Mouse (Mus musculus): ENCODE measurements around the gene Nhsl1. TPM values are rescaled to one million over a fixed set of nuclear protein-coding genes. Genes with fewer than 3 reads are reported as not detected.

The Nhsl1 gene
- 1 to 10 TPM; 4.0 to 4.3 TPM for total RNA-seq (2021)
- long read RNA-seq, experiment 1: 0 reads
- long read RNA-seq, experiment 2, partial matches to known transcripts: 0 of 1 reads
- long read RNA-seq, experiment 2, other reads (novel, unspliced or antisense): 1 of 1 reads

DNA sequence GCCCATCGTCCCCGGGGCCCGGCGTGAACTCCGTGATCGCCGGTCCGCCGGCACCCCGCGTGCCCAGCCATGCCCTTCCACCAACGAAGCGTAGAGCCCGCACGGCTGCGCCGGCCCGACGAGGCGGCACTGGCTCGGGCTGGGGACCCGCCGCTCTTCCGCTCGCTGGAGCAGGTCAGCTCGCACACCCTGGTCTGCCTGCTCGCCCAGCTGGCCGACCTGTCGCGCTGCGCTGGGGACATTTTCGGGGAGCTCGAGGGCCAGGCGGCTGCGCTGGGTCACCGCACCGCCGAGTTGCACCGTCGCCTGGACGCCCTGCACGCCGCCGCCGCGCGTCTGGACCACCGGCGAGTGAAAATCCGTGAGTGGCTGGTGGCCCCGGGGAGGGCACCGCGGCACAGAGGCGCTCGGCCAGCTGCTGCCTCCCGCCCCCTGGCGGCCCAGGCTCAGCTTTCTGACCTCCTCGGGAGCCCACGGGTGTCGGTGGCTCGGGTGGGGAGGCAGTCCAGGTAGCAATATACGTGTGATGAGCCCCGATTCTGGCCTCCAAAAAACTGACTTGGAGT is at the start of gene Nhsl1:
Gene Nhsl1 (plus strand): TSS at position 70 of the 566 bp plus-strand sequence.
- peak; percentile 75 to 88 for DNase-seq

DNA sequence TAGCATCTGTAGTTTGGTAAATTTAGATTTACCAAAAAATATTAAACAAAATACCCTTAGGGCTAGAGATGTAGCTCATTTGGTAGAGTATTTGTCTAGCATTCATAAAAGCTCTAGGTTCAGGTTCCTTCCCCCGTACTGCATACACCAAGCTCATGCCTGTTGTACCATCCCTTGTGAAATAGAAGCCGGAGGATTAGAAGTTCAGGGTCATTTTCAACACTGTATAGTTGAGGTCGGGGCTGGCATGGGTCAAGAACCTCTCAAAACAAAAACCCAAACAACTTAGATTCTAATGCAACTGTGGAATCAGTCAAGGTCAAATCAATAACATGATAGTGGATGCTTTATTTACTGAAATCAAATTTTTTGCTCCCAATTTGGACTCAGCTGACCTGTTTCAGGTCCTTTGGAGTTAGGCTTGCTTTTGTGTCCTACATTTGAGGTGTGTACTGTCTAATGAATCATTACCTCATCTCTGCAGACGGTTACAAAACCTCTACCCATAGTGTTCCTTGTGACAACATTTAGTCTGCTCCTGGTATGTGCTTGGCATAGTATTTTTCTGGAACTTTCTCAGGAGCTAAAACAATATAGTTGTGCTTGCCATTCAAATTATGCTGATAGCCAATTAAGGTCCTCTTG is 42.6 kb upstream of the Nhsl1 start:
- no peak for DNase-seq

GRCm38 (mm10) chr10:18283991-18284390 is 34.8 kb upstream of the Nhsl1 start:
- peak in 1 of 2 experiments; percentile 7 for DNase-seq

GRCm38 (mm10) chr10:18289512-18289911 is 29.3 kb upstream of the Nhsl1 start:
- DNase-seq: peak in 1 of 2 experiments; percentile 7

DNA sequence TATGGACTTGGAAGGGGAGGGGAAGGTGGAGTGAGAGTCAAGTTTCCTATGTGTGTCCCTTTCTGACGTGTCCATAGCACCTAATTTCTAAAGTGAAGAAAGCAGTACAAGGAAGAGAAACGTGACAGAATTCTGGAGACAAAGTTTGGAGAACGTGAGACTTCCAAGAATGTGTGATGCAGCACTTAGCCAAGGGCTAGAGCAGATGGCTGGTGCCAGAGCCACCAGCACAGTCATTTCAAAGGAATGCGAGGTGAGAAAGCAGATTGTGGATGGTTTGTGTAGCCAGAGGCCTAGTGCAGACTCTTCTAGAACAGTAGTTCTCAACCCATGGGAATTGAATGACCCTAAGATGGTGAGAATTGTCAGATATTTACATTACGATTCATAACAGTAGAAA is 13.7 kb upstream of the Nhsl1 start:
- no peak for DNase-seq

DNA sequence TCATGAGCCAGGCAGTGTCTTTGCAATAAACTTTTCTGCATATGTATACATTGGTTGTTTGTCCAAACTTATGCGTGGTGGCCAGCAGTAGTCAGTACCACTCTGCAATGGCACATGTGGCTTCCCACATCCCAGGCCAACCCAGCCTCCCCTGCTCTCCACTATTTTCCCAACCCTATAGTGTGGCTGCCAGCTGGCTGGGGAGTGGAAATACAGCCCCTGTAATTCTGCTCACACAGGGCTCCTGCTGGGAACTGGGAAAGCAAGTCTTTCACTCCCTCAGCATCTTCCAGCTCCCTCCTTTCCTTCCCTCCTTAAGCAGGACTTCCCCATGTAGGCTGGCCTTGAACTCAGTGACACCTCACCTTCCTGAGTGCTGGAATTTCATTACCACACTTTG is 3.7 kb upstream of the Nhsl1 start:
- DNase-seq: no peak

DNA sequence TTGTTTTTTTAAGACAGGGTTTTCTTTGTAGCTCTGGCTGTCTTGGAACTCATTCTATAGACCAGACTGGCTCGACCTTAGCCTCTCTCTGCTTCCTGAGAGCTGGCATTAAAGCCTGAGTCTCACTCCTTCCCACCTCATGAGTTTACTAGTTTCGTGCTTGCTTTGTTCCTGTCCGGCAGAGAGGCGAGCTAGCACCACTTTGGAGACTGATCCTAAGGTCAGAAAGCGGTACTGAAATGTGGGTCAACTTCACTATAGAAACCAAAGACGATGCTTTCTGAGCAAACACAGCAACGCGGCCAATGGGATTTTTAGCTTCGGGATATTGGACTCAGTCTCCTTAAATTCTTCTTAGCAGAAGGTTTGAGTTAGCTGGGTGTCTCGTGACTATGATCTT is 1.3 kb upstream of the Nhsl1 start:
- DNase-seq: no peak

DNA sequence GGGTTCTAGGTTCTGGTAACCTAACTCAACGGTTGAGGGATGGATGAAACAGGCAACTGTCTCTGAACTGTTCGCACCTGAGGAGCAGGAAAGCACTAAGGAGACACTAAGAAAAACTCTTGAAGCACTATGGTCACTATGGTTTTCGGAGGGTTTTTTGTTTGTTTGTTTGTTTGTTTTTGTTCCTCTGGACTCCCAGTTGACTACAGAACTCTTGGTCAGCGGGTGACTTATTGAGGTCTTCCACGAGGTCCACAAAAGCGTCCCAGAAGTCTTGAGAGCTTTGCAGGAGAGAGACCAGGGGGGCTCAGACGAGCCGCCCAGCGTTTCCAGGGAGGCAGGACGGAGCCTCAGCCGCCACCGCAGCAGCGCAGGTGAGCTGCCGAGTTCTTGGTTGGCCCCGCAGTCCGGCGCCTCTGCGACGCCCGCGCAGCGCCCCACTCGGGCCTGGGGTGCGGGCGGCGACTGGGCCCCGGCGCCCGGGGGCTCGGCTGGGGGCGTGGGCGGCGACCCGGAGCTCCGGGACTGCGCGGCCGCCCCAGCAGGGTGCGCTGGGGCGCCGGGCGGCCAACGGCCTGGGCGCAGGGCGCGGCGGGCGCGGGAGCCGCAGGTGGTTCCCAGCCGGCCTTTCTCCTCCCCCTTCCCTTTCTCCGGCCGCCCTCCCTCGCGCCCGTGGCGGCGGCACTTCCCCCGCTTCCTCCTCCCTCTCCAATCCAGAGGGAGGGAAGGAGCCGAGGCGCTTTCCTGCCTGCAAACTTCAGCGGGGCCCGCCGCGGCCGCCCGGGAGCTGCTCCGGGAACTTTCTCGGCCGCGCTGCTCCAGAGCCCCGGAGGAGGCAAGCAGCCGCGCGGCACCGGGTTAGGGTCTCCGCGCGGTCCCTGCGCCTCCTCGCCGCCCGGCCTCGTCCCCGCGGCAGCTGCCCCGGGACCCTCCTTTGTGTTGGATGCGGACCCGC is 547 bp upstream of the Nhsl1 start:
- DNase-seq: peak; percentile 78 to 79

DNA sequence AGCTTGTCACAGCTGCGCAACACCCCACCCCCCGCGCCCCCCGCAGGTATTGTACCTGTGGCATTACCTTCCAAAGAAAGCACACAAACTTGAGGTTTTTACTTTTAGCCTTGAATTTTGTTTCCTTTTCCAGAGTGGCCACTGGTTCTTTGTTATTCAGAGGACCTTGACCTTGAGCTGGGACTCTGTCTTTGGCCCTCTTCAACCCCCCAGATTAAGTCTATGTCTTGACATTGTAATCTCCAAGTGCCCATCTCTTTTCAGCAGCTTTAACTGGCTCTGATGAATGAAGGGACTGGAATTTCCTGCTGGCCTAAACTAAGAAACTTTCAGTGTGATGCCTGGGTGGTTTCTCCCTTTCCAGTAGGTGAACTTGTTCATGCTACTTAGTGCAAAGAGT is 906 bp downstream of the Nhsl1 start:
- no peak for DNase-seq

- DNase-seq: no peak
These were observed 3.1 kb downstream of the Nhsl1 start for GRCm38 (mm10) chr10:18321861-18322260.

DNA sequence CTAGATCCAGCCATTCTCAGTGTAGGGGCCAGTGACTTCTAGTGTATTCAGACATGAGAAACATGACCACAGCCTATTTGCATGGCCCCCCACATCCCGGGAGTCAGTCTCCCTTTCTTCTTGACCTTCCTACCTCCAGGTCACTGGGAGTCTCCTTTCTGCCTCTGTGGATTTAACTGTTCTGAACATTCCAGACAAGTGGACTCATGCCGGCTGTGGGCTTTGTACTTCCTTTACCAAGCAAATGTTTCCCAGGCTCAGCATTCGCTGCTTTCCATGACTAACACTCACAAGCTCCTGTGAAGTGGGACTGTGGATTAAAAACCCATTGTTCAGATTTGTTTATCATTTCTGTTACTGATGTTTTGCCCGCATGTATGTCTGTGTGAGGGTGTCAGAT is 4.9 kb downstream of the Nhsl1 start:
- DNase-seq: no peak

- no peak for DNase-seq
These were observed 9.6 kb downstream of the Nhsl1 start for GRCm38 (mm10) chr10:18328331-18328908.

DNA sequence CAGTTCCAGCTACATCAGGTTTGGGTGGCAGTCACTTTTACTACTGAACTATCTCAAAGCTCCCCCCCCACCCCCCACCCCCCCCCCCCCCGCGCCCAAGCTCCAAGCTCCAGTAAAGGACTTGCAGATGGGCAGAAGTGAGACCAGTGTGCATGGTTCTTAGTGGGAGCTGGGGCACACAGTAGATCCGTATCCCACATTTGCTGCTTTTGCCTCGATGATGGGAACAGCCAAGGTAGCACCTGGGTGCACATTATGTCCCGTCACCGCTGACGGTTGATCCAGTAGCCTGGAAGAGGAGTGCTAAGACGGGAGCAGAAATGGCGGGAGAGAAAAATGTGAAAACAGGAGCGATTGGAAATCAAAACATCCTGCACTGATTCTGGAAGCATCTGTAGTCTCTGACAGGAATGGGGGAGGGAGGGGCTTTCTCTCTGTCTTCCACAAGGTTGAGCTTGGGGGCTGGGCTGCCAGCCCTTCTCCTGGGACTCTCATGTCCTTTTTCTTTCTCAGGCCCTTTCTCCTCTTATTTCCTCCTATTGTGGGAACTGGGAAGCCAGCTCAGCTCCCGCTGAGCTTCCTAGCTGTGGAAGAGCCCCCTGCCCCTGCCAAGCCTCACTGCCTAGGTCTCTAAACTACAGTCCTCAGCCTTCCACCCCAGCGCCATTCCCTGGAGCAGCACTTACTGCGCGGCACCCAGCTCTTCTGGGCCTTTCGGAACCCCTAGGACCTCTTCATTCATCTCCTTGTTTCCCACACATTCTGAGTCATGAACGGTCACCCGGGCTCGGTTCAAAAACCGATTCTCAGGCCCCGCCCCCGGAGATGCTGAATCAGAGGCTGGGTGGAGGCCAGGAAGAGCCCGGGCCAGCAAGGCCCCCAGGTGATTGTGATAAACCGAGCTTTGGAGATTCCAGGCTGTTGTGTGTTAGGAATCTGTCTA is 10.6 kb downstream of the Nhsl1 start:
- DNase-seq: peak; percentile 88 to 89

GRCm38 (mm10) chr10:18330445-18330844 is 11.7 kb downstream of the Nhsl1 start:
- no peak for DNase-seq

DNA sequence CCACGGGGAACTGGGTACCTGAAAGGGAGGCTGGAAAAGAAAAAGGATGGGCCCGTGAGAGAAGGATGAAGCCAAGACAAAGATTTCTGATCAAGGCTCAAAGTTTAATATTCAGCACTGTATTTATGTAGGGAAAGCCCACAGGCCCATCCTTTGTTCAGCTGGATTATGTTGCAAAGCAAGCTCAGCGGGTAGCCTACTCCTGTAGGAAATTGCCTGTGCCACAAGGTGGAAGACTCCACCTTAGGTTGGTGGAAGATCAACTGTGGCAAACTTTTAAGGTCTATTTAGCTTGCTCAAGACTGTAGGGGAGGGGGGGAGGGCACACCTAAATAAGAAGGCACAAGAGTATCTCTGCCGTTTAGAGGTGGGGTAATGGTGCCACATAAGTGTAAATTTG is 14.8 kb downstream of the Nhsl1 start:
- DNase-seq: no peak

DNA sequence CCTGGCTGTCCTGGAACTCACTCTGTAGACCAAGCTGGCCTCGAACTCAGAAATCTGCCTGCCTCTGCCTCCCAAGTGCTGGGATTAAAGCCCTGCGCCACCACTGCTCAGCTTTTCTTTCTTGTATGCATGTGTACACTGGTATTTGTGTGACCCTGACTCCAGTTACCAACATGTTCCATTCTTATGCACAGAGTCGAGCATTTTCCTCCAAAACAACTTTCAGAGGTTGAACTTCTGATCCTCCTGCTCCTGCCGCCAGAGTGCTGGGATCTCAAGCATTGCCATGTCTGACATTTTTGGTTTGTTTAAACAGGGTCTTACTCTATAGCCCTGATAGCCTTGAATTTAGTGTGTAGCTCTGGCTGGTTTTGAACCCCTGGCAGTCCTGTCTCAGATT is 15.4 kb downstream of the Nhsl1 start:
- DNase-seq: no peak

GRCm38 (mm10) chr10:18334734-18335133 is 15.9 kb downstream of the Nhsl1 start:
- no peak for DNase-seq

DNA sequence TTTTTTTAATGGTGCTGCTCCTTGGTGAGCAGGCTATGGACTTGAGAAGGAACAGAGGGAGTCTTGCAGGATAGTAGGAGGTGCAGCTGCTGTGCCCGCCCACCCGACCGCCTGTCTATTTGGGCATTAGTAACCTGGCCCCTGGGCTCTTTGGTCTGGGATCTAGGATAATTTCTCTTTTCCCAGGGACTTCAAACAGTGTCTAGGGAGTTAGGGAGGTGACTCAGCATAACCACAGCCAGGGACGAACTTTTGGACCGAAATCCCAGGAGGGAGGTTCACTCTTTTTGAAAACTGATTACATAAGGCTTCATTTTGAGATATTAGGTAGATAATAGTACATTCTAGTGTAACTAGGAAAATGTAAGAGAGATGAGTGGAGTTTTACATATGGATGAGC is 18.9 kb downstream of the Nhsl1 start:
- DNase-seq: peak; percentile 18 to 25

DNA sequence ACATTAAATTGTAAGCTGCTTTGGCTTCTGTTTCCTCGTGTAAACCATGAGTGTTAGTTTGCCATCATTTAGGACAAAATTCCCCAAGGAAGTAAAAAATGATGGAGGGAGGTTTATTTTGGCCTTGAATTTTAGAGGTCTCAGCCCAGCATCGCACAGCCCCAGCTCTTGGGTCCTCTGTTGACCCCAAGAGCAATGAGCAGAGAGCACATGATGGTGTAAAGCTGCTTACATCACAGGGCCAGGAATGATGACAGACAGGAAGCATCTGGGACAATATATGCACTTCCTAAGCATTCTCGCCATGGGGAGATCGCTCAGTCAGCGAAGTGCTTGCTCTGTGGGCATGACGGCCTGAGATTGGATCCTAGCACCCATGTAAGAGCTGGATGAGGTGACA is 20.6 kb downstream of the Nhsl1 start:
- DNase-seq: no peak

- no peak for DNase-seq
These were observed 22.1 kb downstream of the Nhsl1 start for GRCm38 (mm10) chr10:18340930-18341329.
